Mouse (Mus musculus): Measurements from ENCODE around the gene Mef2c. TPM values are rescaled to one million over a fixed set of nuclear protein-coding genes. Genes with fewer than 3 reads are reported as not detected.

Gene Mef2c
- polyA plus RNA-seq, 1 experiment from 2014 or later, result 25.0 TPM

DNA sequence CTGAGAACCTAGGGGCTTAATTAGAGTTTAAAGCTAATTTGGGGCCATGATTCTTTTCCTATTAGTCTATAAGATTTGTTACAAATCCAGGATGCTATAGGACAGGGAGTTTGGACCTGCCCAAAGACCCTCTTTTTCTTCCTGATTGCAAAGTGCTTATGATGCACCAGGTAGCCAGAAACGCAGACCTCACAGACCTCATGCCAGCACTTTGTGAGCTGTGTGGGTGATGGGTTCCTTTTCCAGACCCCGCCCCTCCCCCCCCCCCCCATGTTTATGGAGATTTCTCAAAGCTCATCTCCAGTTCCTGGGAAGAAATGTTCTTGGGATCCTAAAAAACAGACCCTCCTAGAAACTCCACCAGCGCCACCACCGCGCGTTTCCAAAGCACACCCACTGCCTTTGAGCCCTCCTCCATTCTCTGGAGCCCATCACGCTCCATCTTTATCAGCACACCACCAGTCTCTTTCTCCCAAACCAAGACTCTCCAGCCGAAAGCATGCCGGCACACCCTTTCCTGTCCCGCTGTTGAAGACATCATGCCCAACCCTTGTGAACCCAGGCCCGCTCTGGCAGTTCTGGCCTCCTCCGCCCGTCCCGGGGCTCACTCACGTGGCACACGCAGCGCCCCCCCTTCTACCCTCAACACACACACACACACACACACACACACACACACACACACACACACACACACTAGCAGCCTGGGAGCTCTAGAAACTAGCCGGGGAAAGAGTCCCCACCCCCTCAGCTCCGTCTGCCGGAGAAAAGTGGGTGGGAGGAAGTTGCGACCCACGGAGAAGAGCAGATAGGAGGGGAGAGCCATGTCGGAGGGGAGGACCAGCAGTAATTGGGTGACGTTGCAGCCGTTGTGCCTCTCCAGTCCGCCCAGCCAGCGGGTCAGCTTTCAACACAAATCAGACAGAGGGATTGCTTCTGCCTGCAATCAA, 14.1 kb downstream of the Mef2c start:
- DNase-seq (peak; percentile 81), ATAC-seq (ENCODE audit: low FRiP score, low TSS enrichment) (peak; percentile 91)
- H3K9me3 ChIP-seq (ENCODE audit: control insufficient read depth, low read length), result no peaks in the 10 kb centered on the region
- peak overlapping the region; percentile 65 for H3K9ac ChIP-seq (replicated peaks; ENCODE audit: low read length)
- no peaks in the 10 kb centered on the region for H3K4me1 ChIP-seq (ENCODE audit: control insufficient read depth, insufficient read depth, low read length)
- H3K4me2 ChIP-seq (ENCODE audit: low read length), result peak overlapping the region; percentile 52
- peak overlapping the region; percentile 47 for H3K4me3 ChIP-seq (replicated peaks; ENCODE audit: low read depth, low read length)
- 2% methylated on average over 27 of the region's 27 CpGs for WGBS
- H3K27me3 ChIP-seq (ENCODE audit: control insufficient read depth, insufficient read depth, low read length), result no peaks in the 10 kb centered on the region
- H3K36me3 ChIP-seq (ENCODE audit: control insufficient read depth, insufficient read depth, low read length), result no peaks in the 10 kb centered on the region
- peak overlapping the region; percentile 64 for H3K27ac ChIP-seq (replicated peaks; ENCODE audit: low read depth, low read length)

DNA sequence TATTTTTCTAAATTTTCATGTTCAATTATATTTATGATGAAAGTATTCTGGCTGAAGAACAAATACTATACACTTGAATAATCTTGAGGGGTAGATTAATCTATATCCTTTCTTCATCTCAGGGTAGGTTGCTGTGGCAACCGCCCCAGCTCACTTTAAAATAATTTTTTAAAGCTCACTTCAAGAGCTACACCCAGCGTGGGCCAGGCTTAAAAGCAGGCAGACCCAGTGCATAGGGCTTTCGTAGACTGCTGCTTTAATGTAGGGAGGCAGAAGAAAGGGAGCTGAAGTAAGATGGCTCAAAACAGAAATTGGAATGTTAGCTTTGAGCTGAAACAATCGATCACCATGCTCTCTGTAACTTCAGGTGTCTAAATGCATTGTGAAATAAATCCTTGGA, 17.0 kb downstream of the Mef2c start:
- Histone ChIP-seq H3K36me3 (ENCODE audit: control insufficient read depth, insufficient read depth, low read length) (no peaks in the 10 kb centered on the region), H3K27me3 (ENCODE audit: control insufficient read depth, insufficient read depth, low read length) (peaks cover 7% of the 10 kb centered on the region; the same call in 1 of the 2 replicates), H3K4me1 (ENCODE audit: control insufficient read depth, insufficient read depth, low read length) (no peaks in the 10 kb centered on the region), H3K9ac (replicated peaks; ENCODE audit: low read length) (no peak overlapping the region), H3K4me2 (ENCODE audit: low read length) (no peak overlapping the region), H3K4me3 (replicated peaks; ENCODE audit: low read depth, low read length) (no peak overlapping the region), H3K9me3 (ENCODE audit: control insufficient read depth, low read length) (no peaks in the 10 kb centered on the region), H3K27ac (replicated peaks; ENCODE audit: low read depth, low read length) (no peak overlapping the region)
- no peak for ATAC-seq (ENCODE audit: low FRiP score, low TSS enrichment)
- WGBS, result 49% methylated on average over 4 of the region's 4 CpGs
- peak; percentile 31 for DNase-seq

- peaks cover 14% of the 10 kb centered on the region; the same call in 1 of the 2 replicates for H3K27me3 ChIP-seq (ENCODE audit: control insufficient read depth, insufficient read depth, low read length)
- peak overlapping the region; percentile 85 for H3K4me2 ChIP-seq (ENCODE audit: low read length)
- no peak overlapping the region; the same call in 1 of the 2 replicates for H3K27ac ChIP-seq (replicated peaks; ENCODE audit: low read depth, low read length)
- H3K4me1 ChIP-seq (ENCODE audit: control insufficient read depth, insufficient read depth, low read length), result no peaks in the 10 kb centered on the region
- peak overlapping the region; percentile 63 for H3K4me3 ChIP-seq (replicated peaks; ENCODE audit: low read depth, low read length)
- ATAC-seq (ENCODE audit: low FRiP score, low TSS enrichment) (peak; percentile 57), DNase-seq (peak; percentile 78)
- H3K9ac ChIP-seq (replicated peaks; ENCODE audit: low read length), result peak overlapping the region; percentile 60; the same call in 1 of the 2 replicates
- H3K36me3 ChIP-seq (ENCODE audit: control insufficient read depth, insufficient read depth, low read length), result no peaks in the 10 kb centered on the region
- WGBS, result 2% methylated on average over 35 of the region's 35 CpGs
- H3K9me3 ChIP-seq (ENCODE audit: control insufficient read depth, low read length), result no peaks in the 10 kb centered on the region
Observed at GRCm38 (mm10) chr13:83523232-83523969, 19.6 kb downstream of the Mef2c start.

- DNase-seq (peak; percentile 92), ATAC-seq (ENCODE audit: low FRiP score, low TSS enrichment) (peak; percentile 84)
- Histone ChIP-seq H3K9ac (replicated peaks; ENCODE audit: low read length) (peak overlapping the region; percentile 60), H3K27ac (replicated peaks; ENCODE audit: low read depth, low read length) (peak overlapping the region; percentile 72), H3K4me1 (ENCODE audit: control insufficient read depth, insufficient read depth, low read length) (no peaks in the 10 kb centered on the region), H3K4me2 (ENCODE audit: low read length) (peak overlapping the region; percentile 85), H3K4me3 (replicated peaks; ENCODE audit: low read depth, low read length) (peak overlapping the region; percentile 63), H3K36me3 (ENCODE audit: control insufficient read depth, insufficient read depth, low read length) (no peaks in the 10 kb centered on the region), H3K27me3 (ENCODE audit: control insufficient read depth, insufficient read depth, low read length) (peaks cover 14% of the 10 kb centered on the region; the same call in 1 of the 2 replicates), H3K9me3 (ENCODE audit: control insufficient read depth, low read length) (no peaks in the 10 kb centered on the region)
- under 1% methylated on average over 43 of the region's 43 CpGs for WGBS
Observed at GRCm38 (mm10) chr13:83524159-83524901, 20.5 kb downstream of the Mef2c start.

- H3K9me3 ChIP-seq (ENCODE audit: control insufficient read depth, low read length), result no peaks in the 10 kb centered on the region
- DNase-seq, result no peak
- H3K27ac ChIP-seq (replicated peaks; ENCODE audit: low read depth, low read length), result no peak overlapping the region
- WGBS, result 23% methylated on average over 7 of the region's 7 CpGs
- H3K4me2 ChIP-seq (ENCODE audit: low read length), result peak overlapping the region; percentile 85
- no peak for ATAC-seq (ENCODE audit: low FRiP score, low TSS enrichment)
- H3K36me3 ChIP-seq (ENCODE audit: control insufficient read depth, insufficient read depth, low read length), result no peaks in the 10 kb centered on the region
- peaks cover 14% of the 10 kb centered on the region; the same call in 1 of the 2 replicates for H3K27me3 ChIP-seq (ENCODE audit: control insufficient read depth, insufficient read depth, low read length)
- H3K4me3 ChIP-seq (replicated peaks; ENCODE audit: low read depth, low read length), result peak overlapping the region; percentile 63
- no peak overlapping the region for H3K9ac ChIP-seq (replicated peaks; ENCODE audit: low read length)
- no peaks in the 10 kb centered on the region for H3K4me1 ChIP-seq (ENCODE audit: control insufficient read depth, insufficient read depth, low read length)
Observed at GRCm38 (mm10) chr13:83524902-83525715, 21.3 kb downstream of the Mef2c start.

DNA sequence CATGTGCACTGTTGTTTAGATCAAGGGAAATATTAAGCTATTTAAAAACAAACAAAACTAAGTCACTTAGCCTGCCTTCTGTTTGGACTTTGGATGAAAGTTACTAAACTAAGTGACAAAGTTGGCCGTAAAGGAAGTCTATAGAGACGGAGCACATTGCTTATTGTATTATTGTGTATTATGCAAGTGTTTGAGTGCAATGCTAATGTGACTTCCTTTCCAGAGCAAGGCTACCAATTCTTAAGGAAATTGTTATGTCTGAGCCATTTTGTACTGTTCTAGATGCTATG, 21.8 kb downstream of the Mef2c start:
- Histone ChIP-seq H3K36me3 (ENCODE audit: control insufficient read depth, insufficient read depth, low read length) (no peaks in the 10 kb centered on the region), H3K4me3 (replicated peaks; ENCODE audit: low read depth, low read length) (peak overlapping the region; percentile 63), H3K9ac (replicated peaks; ENCODE audit: low read length) (no peak overlapping the region), H3K4me1 (ENCODE audit: control insufficient read depth, insufficient read depth, low read length) (no peaks in the 10 kb centered on the region), H3K27ac (replicated peaks; ENCODE audit: low read depth, low read length) (no peak overlapping the region), H3K4me2 (ENCODE audit: low read length) (peak overlapping the region; percentile 85), H3K9me3 (ENCODE audit: control insufficient read depth, low read length) (no peaks in the 10 kb centered on the region), H3K27me3 (ENCODE audit: control insufficient read depth, insufficient read depth, low read length) (peaks cover 14% of the 10 kb centered on the region; the same call in 1 of the 2 replicates)
- DNase-seq (no peak), ATAC-seq (ENCODE audit: low FRiP score, low TSS enrichment) (no peak)
- 60% methylated on average over 2 of the region's 2 CpGs for WGBS

DNA sequence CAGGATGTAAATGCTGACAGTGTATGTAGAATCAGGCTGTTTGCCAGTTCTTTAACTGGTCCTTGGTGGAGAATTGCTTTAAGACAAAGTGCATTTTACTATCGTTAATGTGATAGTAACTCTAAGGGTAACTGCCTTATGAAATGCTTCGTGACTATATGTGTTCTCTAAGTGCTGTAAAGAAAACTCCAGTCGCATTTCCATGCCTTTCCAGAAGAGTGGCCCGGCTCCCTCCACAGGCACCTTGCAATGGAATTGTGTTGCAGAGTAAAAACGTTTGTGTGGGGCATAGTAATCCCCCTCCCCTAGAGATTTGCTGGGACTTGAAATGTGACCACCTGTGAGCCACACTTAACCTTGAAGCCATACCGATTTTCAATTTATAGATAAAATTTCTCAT, 22.2 kb downstream of the Mef2c start:
- Histone ChIP-seq H3K27ac (replicated peaks; ENCODE audit: low read depth, low read length) (no peak overlapping the region), H3K27me3 (ENCODE audit: control insufficient read depth, insufficient read depth, low read length) (peaks cover 14% of the 10 kb centered on the region; the same call in 1 of the 2 replicates), H3K4me3 (replicated peaks; ENCODE audit: low read depth, low read length) (no peak overlapping the region), H3K36me3 (ENCODE audit: control insufficient read depth, insufficient read depth, low read length) (no peaks in the 10 kb centered on the region), H3K9me3 (ENCODE audit: control insufficient read depth, low read length) (no peaks in the 10 kb centered on the region), H3K4me2 (ENCODE audit: low read length) (peak overlapping the region; percentile 85), H3K9ac (replicated peaks; ENCODE audit: low read length) (no peak overlapping the region), H3K4me1 (ENCODE audit: control insufficient read depth, insufficient read depth, low read length) (no peaks in the 10 kb centered on the region)
- ATAC-seq (ENCODE audit: low FRiP score, low TSS enrichment), result no peak
- WGBS, result 46% methylated on average over 6 of the region's 6 CpGs
- DNase-seq, result no peak
